Mouse (Mus musculus): Measurements from ENCODE around the gene Dlx4. TPM values are rescaled to one million over a fixed set of nuclear protein-coding genes. Genes with fewer than 3 reads are reported as not detected.

Gene Dlx4
- polyA plus RNA-seq, 1 experiment from 2014 or later = not detected

DNA sequence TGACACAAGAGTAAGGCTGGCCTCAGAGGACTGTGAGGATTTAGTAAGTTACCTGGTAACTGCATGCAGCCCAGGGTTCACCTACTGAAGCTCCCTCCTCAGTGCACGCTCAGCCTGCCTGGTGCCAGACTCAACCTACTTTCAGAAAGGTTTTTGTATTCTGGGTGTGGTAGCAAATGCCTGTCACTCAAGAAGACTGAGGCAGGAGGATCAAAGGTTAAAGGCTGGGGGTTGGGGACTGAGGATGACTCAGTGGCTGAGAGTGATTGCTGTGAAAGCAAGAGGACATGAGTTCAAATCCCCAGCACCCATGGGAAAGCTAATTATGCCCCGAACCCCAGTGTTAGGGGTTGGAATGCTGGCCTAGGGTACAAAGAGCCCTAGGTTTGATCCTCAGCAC is 9.4 kb upstream of the Dlx4 start:
- Histone ChIP-seq H3K27ac (replicated peaks) (no peak overlapping the region), H3K36me3 (no peaks in the 10 kb centered on the region), H3K4me3 (replicated peaks) (no peak overlapping the region), H3K4me2 (no peak overlapping the region), H3K27me3 (replicated peaks) (peaks cover 36% of the 10 kb centered on the region), H3K4me1 (peaks cover 2% of the 10 kb centered on the region), H3K9me3 (replicated peaks) (no peaks in the 10 kb centered on the region), H3K9ac (replicated peaks) (no peak overlapping the region)
- WGBS = 92% methylated on average over 2 of the region's 2 CpGs
- ATAC-seq (ENCODE audit: low FRiP score) = no peak

GRCm38 (mm10) chr11:95153681-95154080 is 7.6 kb upstream of the Dlx4 start:
- no peak overlapping the region for H3K4me2 ChIP-seq
- peaks cover 10% of the 10 kb centered on the region for H3K4me1 ChIP-seq
- peaks cover 52% of the 10 kb centered on the region for H3K27me3 ChIP-seq (replicated peaks)
- H3K4me3 ChIP-seq (replicated peaks) = no peak overlapping the region
- H3K27ac ChIP-seq (replicated peaks) = no peak overlapping the region
- no peaks in the 10 kb centered on the region for H3K36me3 ChIP-seq
- no peaks in the 10 kb centered on the region for H3K9me3 ChIP-seq (replicated peaks)
- H3K9ac ChIP-seq (replicated peaks) = no peak overlapping the region
- no peak for ATAC-seq (ENCODE audit: low FRiP score)
- WGBS = 78% methylated on average over 5 of the region's 5 CpGs

GRCm38 (mm10) chr11:95153116-95153515 is 7.1 kb upstream of the Dlx4 start:
- Histone ChIP-seq H3K4me1 (peaks cover 10% of the 10 kb centered on the region), H3K4me2 (no peak overlapping the region), H3K4me3 (replicated peaks) (no peak overlapping the region), H3K9me3 (replicated peaks) (no peaks in the 10 kb centered on the region), H3K27ac (replicated peaks) (no peak overlapping the region), H3K27me3 (replicated peaks) (peaks cover 58% of the 10 kb centered on the region), H3K9ac (replicated peaks) (no peak overlapping the region), H3K36me3 (no peaks in the 10 kb centered on the region)
- WGBS = 32% methylated on average over 5 of the region's 5 CpGs
- ATAC-seq (ENCODE audit: low FRiP score) = no peak

- Histone ChIP-seq H3K4me3 (replicated peaks) (no peak overlapping the region), H3K27ac (replicated peaks) (no peak overlapping the region), H3K9ac (replicated peaks) (no peak overlapping the region), H3K27me3 (replicated peaks) (peaks cover 85% of the 10 kb centered on the region), H3K36me3 (no peaks in the 10 kb centered on the region), H3K4me1 (peaks cover 18% of the 10 kb centered on the region), H3K9me3 (replicated peaks) (no peaks in the 10 kb centered on the region), H3K4me2 (peak overlapping the region; percentile 20; the same call in 1 of the 2 replicates)
- WGBS = 2% methylated on average over 33 of the region's 33 CpGs
- no peak for ATAC-seq (ENCODE audit: low FRiP score)
Observed at GRCm38 (mm10) chr11:95150269-95151049, 4.4 kb upstream of the Dlx4 start.

DNA sequence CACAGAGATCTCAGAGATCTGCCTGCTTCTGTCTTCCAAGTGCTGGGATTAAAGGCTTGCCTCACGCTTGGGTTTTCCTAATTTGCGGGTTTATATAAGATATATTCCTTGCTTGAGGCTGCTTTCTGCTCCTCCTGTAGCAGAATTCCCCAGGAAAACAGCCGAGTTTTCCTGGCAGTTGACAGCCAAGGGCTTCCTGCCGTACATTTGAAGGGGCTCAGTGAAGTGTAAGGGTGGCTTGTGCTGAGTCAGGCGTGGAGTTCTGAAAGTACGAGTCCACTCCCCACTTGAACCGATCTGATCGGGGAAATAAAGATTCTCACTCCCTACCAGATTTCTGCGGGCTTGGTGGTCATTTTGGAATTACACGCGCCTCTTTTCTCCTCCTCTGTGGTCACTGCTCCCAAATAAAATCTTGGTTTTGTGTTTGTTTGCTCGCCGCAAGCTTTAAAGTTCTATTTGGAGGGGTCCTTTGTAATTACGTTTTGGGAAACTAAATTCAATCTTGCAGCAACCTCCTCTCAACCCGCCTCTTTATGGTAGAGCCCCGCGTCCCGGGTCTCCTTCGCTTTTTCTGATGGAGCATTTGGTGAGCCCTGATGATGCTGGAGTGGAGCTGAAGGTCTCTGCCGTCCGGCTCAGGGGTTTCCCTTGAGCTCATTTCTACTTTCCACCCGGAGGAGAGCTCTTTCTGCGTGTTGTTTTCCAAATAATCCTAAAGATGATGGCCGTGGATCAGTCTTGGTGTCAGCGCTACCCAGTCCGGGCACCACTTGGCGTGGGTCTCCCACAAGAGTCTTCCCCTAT is 3.6 kb upstream of the Dlx4 start:
- H3K27ac ChIP-seq (replicated peaks) = no peak overlapping the region
- no peak overlapping the region for H3K9ac ChIP-seq (replicated peaks)
- 2% methylated on average over 27 of the region's 27 CpGs for WGBS
- no peak overlapping the region for H3K4me2 ChIP-seq
- ATAC-seq (ENCODE audit: low FRiP score) = no peak
- H3K36me3 ChIP-seq = no peaks in the 10 kb centered on the region
- H3K4me1 ChIP-seq = peaks cover 25% of the 10 kb centered on the region
- H3K4me3 ChIP-seq (replicated peaks) = no peak overlapping the region
- no peaks in the 10 kb centered on the region for H3K9me3 ChIP-seq (replicated peaks)
- H3K27me3 ChIP-seq (replicated peaks) = peaks cover 89% of the 10 kb centered on the region

DNA sequence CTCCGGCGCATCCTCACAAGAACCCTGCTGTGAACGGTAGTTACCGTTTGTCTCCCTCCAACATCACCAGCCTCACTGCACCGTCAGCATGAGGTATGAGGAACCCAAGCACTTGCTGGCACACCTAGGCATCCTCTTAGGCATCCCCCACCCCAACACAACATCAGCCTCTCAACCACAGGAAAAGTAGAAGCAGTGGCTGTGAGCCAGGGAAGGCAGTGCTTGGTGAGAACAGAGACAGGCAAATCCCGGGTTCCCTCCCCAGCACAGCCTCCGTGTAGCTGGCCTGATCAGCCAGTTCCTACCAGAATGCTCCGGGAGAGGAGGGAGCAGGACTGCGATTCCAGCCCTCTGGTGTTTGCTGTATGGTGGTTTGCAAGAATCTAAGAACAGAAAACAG is 2.7 kb upstream of the Dlx4 start:
- Histone ChIP-seq H3K4me2 (no peak overlapping the region), H3K27me3 (replicated peaks) (peaks cover 93% of the 10 kb centered on the region), H3K4me1 (peaks cover 25% of the 10 kb centered on the region), H3K27ac (replicated peaks) (no peak overlapping the region), H3K36me3 (no peaks in the 10 kb centered on the region), H3K4me3 (replicated peaks) (no peak overlapping the region), H3K9ac (replicated peaks) (no peak overlapping the region), H3K9me3 (replicated peaks) (no peaks in the 10 kb centered on the region)
- ATAC-seq (ENCODE audit: low FRiP score) = no peak
- WGBS = under 1% methylated on average over 9 of the region's 9 CpGs

DNA sequence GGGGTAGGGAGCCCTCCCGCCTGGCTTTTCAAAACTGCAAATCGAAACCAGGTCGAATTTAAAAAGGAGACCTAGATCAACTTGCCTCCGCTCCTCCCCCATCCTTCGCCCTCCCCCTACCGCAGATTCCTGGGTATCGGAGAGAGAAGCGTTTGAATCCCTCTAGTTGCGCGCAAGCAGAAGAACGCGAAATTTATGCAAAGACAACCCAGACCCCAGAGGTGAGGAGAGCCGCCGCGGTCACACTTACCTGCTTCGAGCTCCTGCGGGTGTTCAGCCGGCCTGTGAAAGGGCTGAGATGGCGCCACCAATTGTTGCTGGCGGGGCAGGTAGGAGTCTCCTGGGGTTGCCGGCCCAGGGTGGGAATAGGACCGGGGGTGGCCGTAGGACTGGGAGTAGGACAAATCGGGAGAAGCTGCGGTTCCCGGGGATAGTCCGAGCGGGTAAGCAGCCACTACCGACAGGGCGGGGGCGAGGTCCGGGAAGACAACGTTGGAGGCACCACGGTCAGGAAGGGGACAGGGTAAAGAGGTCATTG is 1.0 kb downstream of the Dlx4 start:
- peak overlapping the region; percentile 78 for H3K4me2 ChIP-seq
- H3K9ac ChIP-seq (replicated peaks) = 0 out of 2 replicates have a peak overlapping the region, but pooled peaks have one; percentile 7
- under 1% methylated on average over 34 of the region's 34 CpGs for WGBS
- H3K27ac ChIP-seq (replicated peaks) = no peak overlapping the region
- peaks cover 97% of the 10 kb centered on the region for H3K27me3 ChIP-seq (replicated peaks)
- no peaks in the 10 kb centered on the region for H3K36me3 ChIP-seq
- no peak for ATAC-seq (ENCODE audit: low FRiP score)
- no peaks in the 10 kb centered on the region for H3K9me3 ChIP-seq (replicated peaks)
- peak overlapping the region; percentile 40; the same call in 1 of the 2 replicates for H3K4me3 ChIP-seq (replicated peaks)
- peaks cover 28% of the 10 kb centered on the region for H3K4me1 ChIP-seq

DNA sequence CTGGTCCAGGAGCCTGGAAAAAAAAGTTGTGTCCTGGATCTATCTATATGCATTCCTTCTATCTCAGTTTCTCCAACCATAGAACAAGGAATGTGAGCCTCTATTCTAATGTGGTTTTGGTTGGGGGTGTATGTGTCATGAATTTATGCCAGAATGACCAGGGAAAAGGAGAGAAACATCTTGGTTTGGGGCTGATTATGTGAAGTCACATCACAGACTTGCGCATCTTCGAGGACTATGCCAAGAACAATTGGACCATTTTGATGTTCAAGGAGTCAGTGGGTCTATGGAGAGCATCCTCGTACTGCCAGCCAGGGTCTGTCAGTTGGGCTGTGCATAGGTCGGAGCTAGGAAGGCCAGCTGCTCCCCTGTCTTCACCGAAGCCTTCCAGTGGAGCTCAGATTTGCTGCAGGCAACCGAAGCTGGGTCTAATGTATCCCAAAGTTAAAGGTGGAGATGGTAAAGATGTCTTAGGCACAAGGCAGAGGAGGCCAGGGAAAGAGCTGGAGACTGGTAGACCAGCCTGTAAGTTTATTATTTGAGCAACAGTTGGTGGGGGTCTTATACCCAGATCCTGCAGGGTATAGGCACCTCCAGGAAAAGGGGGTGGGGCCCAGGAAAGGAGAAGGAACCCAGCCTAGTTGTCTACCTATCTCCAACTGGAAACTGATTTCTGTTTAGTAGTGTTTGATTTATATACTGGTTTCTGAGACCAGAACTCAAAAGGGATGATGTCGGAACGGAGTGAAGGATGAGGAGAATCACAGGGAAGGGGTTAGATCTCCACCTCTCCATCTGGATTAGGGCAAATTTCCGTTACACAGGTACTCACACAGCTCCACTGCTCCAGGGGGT is 1.7 kb downstream of the Dlx4 start:
- H3K4me2 ChIP-seq = no peak overlapping the region
- H3K9ac ChIP-seq (replicated peaks) = no peak overlapping the region
- no peak for ATAC-seq (ENCODE audit: low FRiP score)
- H3K4me3 ChIP-seq (replicated peaks) = no peak overlapping the region
- no peaks in the 10 kb centered on the region for H3K36me3 ChIP-seq
- H3K27ac ChIP-seq (replicated peaks) = no peak overlapping the region
- H3K4me1 ChIP-seq = peaks cover 26% of the 10 kb centered on the region
- no peaks in the 10 kb centered on the region for H3K9me3 ChIP-seq (replicated peaks)
- 9% methylated on average over 9 of the region's 9 CpGs for WGBS
- H3K27me3 ChIP-seq (replicated peaks) = peaks cover 98% of the 10 kb centered on the region

DNA sequence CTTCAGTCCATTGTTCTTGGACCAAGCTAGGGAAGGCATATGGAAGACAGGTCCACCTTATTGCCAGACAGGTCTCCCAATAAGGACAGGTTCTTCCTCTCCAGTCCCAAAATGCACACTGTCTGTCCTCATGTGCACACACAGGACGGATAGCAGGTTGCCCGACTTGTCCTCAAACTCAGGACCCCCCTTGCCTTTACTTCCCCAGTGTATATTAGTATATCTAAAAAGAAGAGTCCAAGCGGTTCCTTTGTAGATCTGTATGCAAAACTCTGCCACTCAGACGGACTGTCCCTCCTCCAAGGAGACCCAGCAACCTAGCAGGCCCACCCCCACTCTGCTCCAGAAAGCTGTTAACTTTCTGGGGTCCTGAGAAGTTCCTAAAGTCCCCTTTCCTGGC is 2.4 kb downstream of the Dlx4 start:
- ATAC-seq (ENCODE audit: low FRiP score) = no peak
- WGBS = 4% methylated on average over 4 of the region's 4 CpGs
- H3K9me3 ChIP-seq (replicated peaks) = no peaks in the 10 kb centered on the region
- H3K27me3 ChIP-seq (replicated peaks) = peaks cover 99% of the 10 kb centered on the region
- no peak overlapping the region for H3K4me2 ChIP-seq
- no peaks in the 10 kb centered on the region for H3K36me3 ChIP-seq
- H3K4me1 ChIP-seq = peaks cover 32% of the 10 kb centered on the region
- no peak overlapping the region for H3K4me3 ChIP-seq (replicated peaks)
- H3K9ac ChIP-seq (replicated peaks) = no peak overlapping the region
- H3K27ac ChIP-seq (replicated peaks) = no peak overlapping the region

GRCm38 (mm10) chr11:95142980-95143575 is 3.0 kb downstream of the Dlx4 start:
- ATAC-seq (ENCODE audit: low FRiP score) = no peak
- Histone ChIP-seq H3K4me3 (replicated peaks) (peak overlapping the region; percentile 6; the same call in 1 of the 2 replicates), H3K4me2 (peak overlapping the region; percentile 26)

GRCm38 (mm10) chr11:95142258-95142657 is 3.8 kb downstream of the Dlx4 start:
- Histone ChIP-seq H3K27me3 (replicated peaks) (peaks cover 99% of the 10 kb centered on the region), H3K9ac (replicated peaks) (no peak overlapping the region), H3K4me1 (peaks cover 37% of the 10 kb centered on the region), H3K9me3 (replicated peaks) (no peaks in the 10 kb centered on the region), H3K4me3 (replicated peaks) (no peak overlapping the region), H3K4me2 (no peak overlapping the region), H3K36me3 (no peaks in the 10 kb centered on the region), H3K27ac (replicated peaks) (no peak overlapping the region)
- ATAC-seq (ENCODE audit: low FRiP score) = no peak
- 13% methylated on average over 10 of the region's 10 CpGs for WGBS

More at GRCm38 (mm10) chr11:95142980-95143575, 3.0 kb downstream of the Dlx4 start:
- WGBS = 3% methylated on average over 39 of the region's 39 CpGs
- Histone ChIP-seq H3K4me1 (peaks cover 33% of the 10 kb centered on the region), H3K27ac (replicated peaks) (no peak overlapping the region), H3K36me3 (no peaks in the 10 kb centered on the region), H3K27me3 (replicated peaks) (peaks cover 99% of the 10 kb centered on the region), H3K9ac (replicated peaks) (no peak overlapping the region), H3K9me3 (replicated peaks) (no peaks in the 10 kb centered on the region)
